Mouse (Mus musculus) bone marrow macrophage, adult 2 months (primary cell): ENCODE results near the gene Gtf2ird2.

Source experiments
- CTCF ChIP-seq: IDR thresholded peaks from 2 replicates; pipeline ENCODE4 v1.5.1; 2012; ENCODE audit warnings: low read depth, mild to moderate bottlenecking, low read length, moderate library complexity
- POLR2A ChIP-seq: IDR thresholded peaks from 2 replicates; pipeline ENCODE4 v1.6.1; 2012; ENCODE audit warnings: mild to moderate bottlenecking, low read depth, low read length, borderline replicate concordance

- no peak for TF ChIP-seq CTCF
- TF ChIP-seq POLR2A = no peak
Measured at GRCm38 (mm10) chr5:134235111-134235510, 51.3 kb downstream of the Gtf2ird2 start.
